Mouse (Mus musculus) hindbrain, embryonic 14.5 days (tissue): ENCODE results near the gene Cnnm1. TPM values are rescaled to one million over a fixed set of nuclear protein-coding genes. Genes with fewer than 3 reads are reported as not detected.
"Not testable (repeated sequence)": the region's sequence is repeated elsewhere in the genome, so short reads cannot be mapped to it uniquely, and the experiment has no call there.

Source experiments
- ATAC-seq: fragments of 200-750 bp; cut with Nextera tagmentation; 2 replicates; pipeline ENCODE4 v1.8.0; 2017; ENCODE audit warnings: moderate number of reproducible peaks, mild to moderate bottlenecking, moderate TSS enrichment, moderate library complexity; ENCODE audit not compliant: low FRiP score
- DNase-seq: peaks from one replicate; pipeline ENCODE4 v3.0.0-alpha.2; 2015; ENCODE audit warnings: low spot score
- H3K27ac ChIP-seq: fragments of 300-500 bp; sonication (generic); 2 replicates; pipeline ENCODE4 v1.5.1; 2014; ENCODE audit warnings: mild to moderate bottlenecking, moderate library complexity
- H3K27me3 ChIP-seq: fragments of 300-500 bp; sonication (generic); 2 replicates; pipeline ENCODE4 v1.6.1; 2014; ENCODE audit warnings: mild to moderate bottlenecking, low read length, mixed read lengths; ENCODE audit not compliant: control insufficient read depth, insufficient read depth
- H3K36me3 ChIP-seq: fragments of 300-500 bp; sonication (generic); replicated peaks from 2 replicates; pipeline ENCODE4 v1.6.1; 2014; ENCODE audit not compliant: control insufficient read depth, insufficient read depth
- H3K4me1 ChIP-seq: fragments of 300-500 bp; sonication (generic); replicated peaks from 2 replicates; pipeline ENCODE4 v1.6.1; 2014; ENCODE audit warnings: antibody characterized with exemption, low read length, mixed read lengths; ENCODE audit not compliant: control insufficient read depth, insufficient read depth
- H3K4me2 ChIP-seq: fragments of 300-500 bp; sonication (generic); replicated peaks from 2 replicates; pipeline ENCODE4 v1.6.1; 2014; ENCODE audit warnings: mild to moderate bottlenecking, moderate library complexity
- H3K4me3 ChIP-seq: fragments of 300-500 bp; sonication (generic); replicated peaks from 2 replicates; pipeline ENCODE4 v1.5.1; 2014; ENCODE audit warnings: mild to moderate bottlenecking, low read length
- H3K9ac ChIP-seq: fragments of 300-500 bp; sonication (generic); 2 replicates; pipeline ENCODE4 v1.6.1; 2014
- H3K9me3 ChIP-seq: fragments of 300-500 bp; sonication (generic); 2 replicates; pipeline ENCODE4 v1.6.1; 2016; ENCODE audit warnings: low read length; ENCODE audit not compliant: control insufficient read depth
- WGBS: fragments of 180-500 bp; shearing (Covaris S2); extraction: QIAGEN DNeasy Blood & Tissue Kit; methylation state at CpG from one replicate; pipeline ENCODE4 v1.1.7; 2014; 5-methylcytosine and 5-hydroxymethylcytosine counted together
- polyA plus RNA-seq: library from polyadenylated mRNA; unstranded; fragments of >200 nt; fragmentation: Nextera tagmentation; extraction: Ambion mirVana; gene quantifications from 2 replicates; pipeline ENCODE4 v1.2.1, GENCODE M21; 2014

The Cnnm1 gene
- polyA plus RNA-seq, 1 experiment from 2014 or later: 4.5 TPM

- Histone ChIP-seq H3K9me3 (no peaks in the 10 kb centered on the region), H3K36me3 (peaks cover 39% of the 10 kb centered on the region), H3K27me3 (no peaks in the 10 kb centered on the region), H3K4me3 (no peak overlapping the region), H3K9ac (no peak overlapping the region), H3K27ac (no peak overlapping the region), H3K4me2 (no peak overlapping the region), H3K4me1 (no peaks in the 10 kb centered on the region; the same call in 1 of the 2 replicates)
- no peak for DNase-seq
- 90% methylated on average over 7 of the region's 7 CpGs for WGBS
- no peak for ATAC-seq
Observed at GRCm38 (mm10) chr19:43497440-43497839, 57.2 kb downstream of the Cnnm1 start.

- 89% methylated on average over 7 of the region's 7 CpGs for WGBS
- Histone ChIP-seq H3K36me3 (peaks cover 50% of the 10 kb centered on the region), H3K9ac (no peak overlapping the region), H3K4me1 (no peaks in the 10 kb centered on the region; the same call in 1 of the 2 replicates), H3K9me3 (no peaks in the 10 kb centered on the region), H3K27ac (no peak overlapping the region), H3K27me3 (no peaks in the 10 kb centered on the region), H3K4me2 (no peak overlapping the region), H3K4me3 (no peak overlapping the region)
- no peak for ATAC-seq
- DNase-seq: no peak
Observed at GRCm38 (mm10) chr19:43498874-43499273, 58.6 kb downstream of the Cnnm1 start.

DNA sequence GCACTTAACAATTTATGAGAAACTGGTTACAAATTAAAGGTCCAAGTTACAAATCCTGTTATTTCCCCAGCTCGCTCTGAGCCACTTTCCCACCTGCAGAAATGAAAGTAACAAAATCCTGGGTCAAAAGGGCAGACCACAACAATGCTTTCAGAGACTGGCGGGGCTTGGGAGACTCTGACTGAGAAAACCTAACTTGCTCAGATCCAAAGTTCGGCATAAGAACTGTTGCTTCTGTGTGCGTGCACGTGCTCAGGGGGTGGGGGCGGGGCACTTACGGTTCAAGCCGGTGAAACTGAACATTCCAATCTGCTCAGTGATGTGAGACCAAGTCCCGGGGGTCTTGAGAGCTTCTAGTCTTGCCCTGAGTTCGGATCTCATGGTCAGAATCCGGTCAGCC, 62.4 kb downstream of the Cnnm1 start:
- H3K9ac ChIP-seq: no peak overlapping the region
- H3K4me3 ChIP-seq: no peak overlapping the region
- DNase-seq (no peak), ATAC-seq (no peak)
- peaks cover 81% of the 10 kb centered on the region for H3K36me3 ChIP-seq
- no peaks in the 10 kb centered on the region for H3K27me3 ChIP-seq
- no peak overlapping the region for H3K4me2 ChIP-seq
- no peak overlapping the region for H3K27ac ChIP-seq
- 86% methylated on average over 11 of the region's 11 CpGs for WGBS
- no peaks in the 10 kb centered on the region for H3K4me1 ChIP-seq
- no peaks in the 10 kb centered on the region for H3K9me3 ChIP-seq

GRCm38 (mm10) chr19:43503593-43503992, 63.4 kb downstream of the Cnnm1 start:
- peaks cover 87% of the 10 kb centered on the region for H3K36me3 ChIP-seq
- H3K9me3 ChIP-seq, H3K27me3 ChIP-seq, H3K4me1 ChIP-seq, H3K4me2 ChIP-seq, H3K4me3 ChIP-seq, DNase-seq, H3K9ac ChIP-seq, H3K27ac ChIP-seq, ATAC-seq: not testable (repeated sequence)
- WGBS: 97% methylated on average over 8 of the region's 9 CpGs

- Histone ChIP-seq H3K36me3 (peaks cover 84% of the 10 kb centered on the region), H3K9ac (no peak overlapping the region), H3K27me3 (no peaks in the 10 kb centered on the region), H3K27ac (no peak overlapping the region), H3K9me3 (no peaks in the 10 kb centered on the region), H3K4me3 (no peak overlapping the region), H3K4me2 (no peak overlapping the region), H3K4me1 (no peaks in the 10 kb centered on the region)
- DNase-seq: no peak
- 95% methylated on average over 12 of the region's 12 CpGs for WGBS
- no peak for ATAC-seq
Observed at GRCm38 (mm10) chr19:43505441-43505840, 65.2 kb downstream of the Cnnm1 start.

GRCm38 (mm10) chr19:43510436-43511220, 70.4 kb downstream of the Cnnm1 start:
- Histone ChIP-seq H3K9me3 (no peaks in the 10 kb centered on the region), H3K27me3 (no peaks in the 10 kb centered on the region), H3K4me3 (no peak overlapping the region), H3K4me2 (no peak overlapping the region), H3K36me3 (peaks cover 61% of the 10 kb centered on the region), H3K4me1 (no peaks in the 10 kb centered on the region), H3K9ac (no peak overlapping the region), H3K27ac (no peak overlapping the region)
- DNase-seq: no peak
- no peak for ATAC-seq
- WGBS: 92% methylated on average over 14 of the region's 14 CpGs

DNA sequence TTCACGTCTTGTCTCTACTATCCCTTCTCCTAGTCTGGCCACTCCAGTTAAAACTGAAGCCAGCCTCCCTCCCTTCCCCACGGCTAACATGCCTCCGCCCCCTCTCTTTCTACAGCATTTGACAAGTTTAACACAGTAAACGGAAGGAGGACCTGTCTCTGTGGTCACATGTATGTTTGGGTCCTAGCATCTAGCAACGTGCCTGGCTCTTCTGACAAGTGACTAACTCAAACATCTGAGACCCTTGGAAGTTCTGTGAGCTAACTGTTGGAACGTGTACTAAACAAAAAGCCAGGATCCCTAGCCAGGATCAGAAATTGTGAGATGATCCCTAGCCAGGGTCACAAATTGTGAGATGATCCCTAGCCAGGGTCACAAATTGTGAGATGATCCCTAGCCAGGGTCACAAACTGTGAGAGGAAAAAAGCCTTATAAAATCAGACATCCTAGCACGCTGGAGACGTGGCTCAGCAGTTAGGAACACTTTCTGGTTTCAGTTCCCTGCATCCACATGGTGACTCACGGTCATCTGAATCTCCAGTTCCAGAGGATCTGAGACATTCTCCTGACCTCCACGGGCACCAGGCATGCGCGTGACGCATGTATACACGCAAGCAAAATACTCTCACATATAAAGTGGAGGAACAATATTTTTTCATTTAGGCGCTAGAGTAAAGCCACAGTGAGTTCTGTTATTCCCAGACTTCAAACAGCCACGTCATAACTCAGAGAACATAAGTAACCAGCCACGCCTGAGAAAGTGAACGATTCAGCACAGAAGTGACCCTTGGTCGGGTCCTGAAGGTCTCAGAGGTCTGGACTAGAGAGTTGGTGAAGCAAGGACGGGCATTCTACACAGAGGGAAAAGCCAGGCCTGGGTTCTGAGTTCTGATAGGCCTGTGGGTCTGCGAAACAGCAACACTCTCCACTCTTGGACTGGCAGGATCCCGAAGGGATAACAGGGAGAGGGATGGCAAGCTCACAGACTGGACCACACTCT, 71.7 kb downstream of the Cnnm1 start:
- H3K27ac ChIP-seq: no peak overlapping the region
- H3K36me3 ChIP-seq: peaks cover 53% of the 10 kb centered on the region
- no peak overlapping the region for H3K4me3 ChIP-seq
- WGBS: 88% methylated on average over 22 of the region's 22 CpGs
- DNase-seq (no peak), ATAC-seq (no peak)
- H3K4me1 ChIP-seq: no peaks in the 10 kb centered on the region
- H3K9me3 ChIP-seq: no peaks in the 10 kb centered on the region
- H3K27me3 ChIP-seq: no peaks in the 10 kb centered on the region
- H3K4me2 ChIP-seq: no peak overlapping the region
- H3K9ac ChIP-seq: no peak overlapping the region

GRCm38 (mm10) chr19:43513874-43514273, 73.6 kb downstream of the Cnnm1 start:
- H3K4me1 ChIP-seq: no peaks in the 10 kb centered on the region
- H3K9me3 ChIP-seq: no peaks in the 10 kb centered on the region
- no peak overlapping the region for H3K4me2 ChIP-seq
- H3K4me3 ChIP-seq: no peak overlapping the region
- no peaks in the 10 kb centered on the region for H3K27me3 ChIP-seq
- DNase-seq (no peak), ATAC-seq (no peak)
- H3K9ac ChIP-seq: no peak overlapping the region
- no peak overlapping the region for H3K27ac ChIP-seq
- H3K36me3 ChIP-seq: peaks cover 37% of the 10 kb centered on the region
- WGBS: 93% methylated on average over 8 of the region's 8 CpGs

DNA sequence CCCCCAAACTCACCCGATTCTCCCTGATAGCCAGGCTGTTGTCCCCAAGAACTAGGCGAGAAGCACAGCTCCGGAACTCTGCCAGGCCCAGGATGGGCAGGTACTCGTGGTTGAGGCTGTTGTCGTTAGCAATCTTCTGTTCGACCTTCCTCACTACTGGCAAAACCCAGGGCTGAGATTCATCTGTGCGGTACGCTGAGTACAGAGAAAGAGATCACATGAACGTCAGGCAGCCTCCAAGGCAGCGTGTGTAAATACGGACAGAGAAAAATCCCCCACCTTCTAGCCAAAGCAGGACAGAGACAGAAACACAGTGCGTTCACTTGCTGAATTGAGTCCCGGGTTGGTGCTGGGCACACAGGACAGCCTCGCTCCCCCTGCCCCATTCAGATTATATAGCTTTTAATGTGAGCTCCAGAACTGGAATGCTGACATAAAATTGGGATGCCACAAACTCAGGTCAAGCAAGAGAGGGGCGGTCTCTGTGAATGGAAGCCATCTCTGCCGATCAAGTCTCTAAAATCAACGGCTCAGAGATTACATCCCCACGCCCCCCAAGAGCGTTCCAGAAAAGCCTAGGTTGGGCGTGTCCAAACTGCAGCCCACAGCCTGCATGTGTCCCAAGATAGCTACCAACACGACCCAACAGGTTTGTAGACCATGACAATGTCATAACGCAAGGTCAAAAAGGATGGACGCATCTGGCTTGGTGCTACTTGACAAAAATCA, 75.6 kb downstream of the Cnnm1 start:
- Histone ChIP-seq H3K27me3 (no peaks in the 10 kb centered on the region), H3K27ac (no peak overlapping the region), H3K36me3 (peaks cover 19% of the 10 kb centered on the region), H3K4me3 (no peak overlapping the region), H3K9ac (no peak overlapping the region), H3K4me1 (0 out of 2 replicates have a peak, but pooled peaks cover 6% of the 10 kb centered on the region), H3K9me3 (no peaks in the 10 kb centered on the region), H3K4me2 (no peak overlapping the region)
- 96% methylated on average over 23 of the region's 23 CpGs for WGBS
- DNase-seq (no peak), ATAC-seq (no peak)
